Mouse (Mus musculus) layer of hippocampus, adult 6 months (tissue): ENCODE measurements around the gene Olfr1303. TPM values are rescaled to one million over a fixed set of nuclear protein-coding genes. Genes with fewer than 3 reads are reported as not detected.

Source experiments
- long read RNA-seq, 2 experiments: library from polyadenylated mRNA; unstranded; transcript quantifications; one replicate each; pipeline ENCODE4 v2.0.0; 2019 to 2020
- polyA plus RNA-seq: library from polyadenylated mRNA; unstranded; fragments of <200 nt; fragmentation: Nextera tagmentation; gene quantifications from 2 replicates; pipeline ENCODE4 v1.2.3, GENCODE M21; 2021

Gene Olfr1303
- not detected in 2 replicates for polyA plus RNA-seq
- long read RNA-seq, experiment 1: 0 reads
- long read RNA-seq, experiment 2: 0 reads

DNA sequence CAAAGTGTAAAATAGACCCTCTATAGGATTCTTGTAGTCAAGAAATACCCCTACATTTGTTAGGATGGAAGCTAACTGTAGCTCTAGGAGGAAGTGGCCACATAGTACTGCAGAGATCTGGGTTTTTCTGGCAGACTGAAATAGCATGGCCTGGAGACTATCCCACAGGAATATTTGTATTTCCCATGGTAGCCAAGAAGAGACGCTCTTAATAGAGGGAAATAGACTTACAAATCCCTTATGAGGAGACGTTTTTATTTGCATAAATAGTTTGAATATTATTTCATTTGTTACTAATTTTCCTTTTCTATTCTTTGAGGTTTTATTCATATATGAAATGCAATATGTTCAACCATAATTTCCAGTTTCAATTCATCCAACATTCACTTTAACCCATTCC lies at the start of gene Olfr1303:
Gene Olfr1303, minus strand, starts transcription at position 101 of the 400 bp plus-strand sequence.

GRCm38 (mm10) chr2:111777129-111777528 lies 43.0 kb downstream of the Olfr1303 start, which contains the start of gene Olfr1302:
Olfr1302 (plus strand) TSS chr2:111777429.

Other genes with a start within 250 kb of the Olfr1303 start
- gene Olfr1297, start 193.8 kb downstream of the Olfr1303 start, polyA plus RNA-seq: not detected in 2 replicates
- not detected in 2 replicates for gene Olfr1298, start 171.1 kb downstream of the Olfr1303 start, polyA plus RNA-seq
- gene Olfr1299, start 158.9 kb downstream of the Olfr1303 start, polyA plus RNA-seq: not detected in 2 replicates
- not detected in 2 replicates for gene Olfr1301, start 69.3 kb downstream of the Olfr1303 start, polyA plus RNA-seq
- gene Olfr1302, start 42.9 kb downstream of the Olfr1303 start, polyA plus RNA-seq: not detected in 2 replicates
- gene Olfr1305, start 56.8 kb upstream of the Olfr1303 start, polyA plus RNA-seq: not detected in 2 replicates
- not detected in 2 replicates for gene Olfr1306, start 95.9 kb upstream of the Olfr1303 start, polyA plus RNA-seq
- not detected in 2 replicates for gene Olfr1307, start 129.1 kb upstream of the Olfr1303 start, polyA plus RNA-seq
- gene Olfr1308, start 144.6 kb upstream of the Olfr1303 start, polyA plus RNA-seq: not detected in 2 replicates
- gene Olfr1309, start 169.9 kb upstream of the Olfr1303 start, polyA plus RNA-seq: not detected in 2 replicates
- not detected in 2 replicates for gene Olfr1310, start 192.4 kb upstream of the Olfr1303 start, polyA plus RNA-seq
- gene Olfr1311, start 204.1 kb upstream of the Olfr1303 start, polyA plus RNA-seq: not detected in 2 replicates
- not detected in 2 replicates for gene Olfr1312, start 229.9 kb upstream of the Olfr1303 start, polyA plus RNA-seq